Mouse (Mus musculus) cerebellum, adult (tissue): ENCODE data around the gene Tymp.
A peak's percentile ranks its signal among the peaks of the same experiment; 100 is the strongest.

Source experiments
- ATAC-seq: cut with Nextera tagmentation; 2 replicates; pipeline ENCODE4 v1.9.2; 2017; ENCODE audit warnings: mild to moderate bottlenecking, moderate library complexity, mixed read lengths; ENCODE audit not compliant: insufficient number of reproducible peaks, low FRiP score, low TSS enrichment

The Tymp gene

DNA sequence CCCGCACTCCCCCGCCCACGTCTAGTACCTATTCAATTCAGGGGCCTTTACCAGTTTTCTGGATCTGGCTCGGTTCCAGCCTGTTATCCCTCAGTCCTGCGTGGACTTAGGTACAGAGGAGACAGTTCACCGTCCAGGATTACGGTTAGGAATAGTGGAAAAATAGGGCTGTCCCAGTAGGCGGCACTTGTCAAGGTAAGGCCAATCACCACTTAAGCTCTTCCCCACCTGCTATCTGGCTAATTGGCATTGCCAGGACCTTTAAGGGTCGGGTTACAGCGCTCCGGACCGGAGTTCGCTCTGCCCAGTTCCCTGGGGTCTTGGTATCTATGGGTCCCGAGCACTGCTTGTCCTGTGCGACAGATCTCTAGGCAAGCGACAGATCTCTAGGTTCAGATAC is at the start of gene Tymp:
Tymp (minus strand) TSS at position 83 of the 400 bp plus-strand sequence.
- no peak for ATAC-seq

DNA sequence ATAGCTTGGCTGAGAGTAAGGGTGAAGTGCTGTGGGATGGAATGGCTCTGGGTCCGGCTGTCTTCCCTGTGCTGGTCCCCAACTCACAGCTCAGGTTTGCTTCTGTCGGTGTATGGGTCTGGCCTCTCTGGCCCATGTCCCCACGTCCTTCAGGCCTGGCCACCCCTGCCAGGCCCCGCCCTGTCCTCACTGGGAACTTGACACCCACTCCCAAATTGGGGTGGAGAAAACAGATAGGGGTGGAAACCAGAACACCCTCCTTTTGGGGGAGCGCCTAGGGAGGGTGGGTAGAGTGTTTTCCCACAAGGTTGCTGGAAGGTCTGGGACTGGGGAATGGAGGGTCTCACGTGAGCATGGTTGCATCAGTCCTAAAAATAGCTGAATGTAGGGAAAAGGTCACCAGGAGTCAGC is 48.9 kb upstream of the Tymp start, which contains the start of gene Cpt1b:
Cpt1b (minus strand) TSS at position 153 of the 411 bp plus-strand sequence.
- ATAC-seq, result no peak

DNA sequence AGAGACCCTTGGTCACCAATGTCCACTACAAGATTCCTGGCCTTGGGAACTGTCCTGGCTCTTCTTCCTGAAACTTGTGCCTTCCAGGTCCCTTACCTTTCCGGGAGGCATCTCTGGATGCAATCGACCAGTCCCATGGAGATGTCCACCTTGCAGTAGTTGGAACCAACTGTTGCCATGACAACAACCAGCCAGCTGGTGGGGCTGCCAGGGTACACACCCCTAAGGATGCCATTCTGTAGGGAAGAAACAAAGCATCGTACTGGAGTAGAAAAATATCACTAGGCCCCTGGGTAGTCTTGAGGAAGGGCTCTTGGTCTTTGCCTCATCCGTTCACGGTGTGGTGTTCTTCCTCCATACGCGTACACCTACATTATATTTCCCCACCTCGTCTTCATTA is 47.8 kb upstream of the Tymp start:
- no peak for ATAC-seq

DNA sequence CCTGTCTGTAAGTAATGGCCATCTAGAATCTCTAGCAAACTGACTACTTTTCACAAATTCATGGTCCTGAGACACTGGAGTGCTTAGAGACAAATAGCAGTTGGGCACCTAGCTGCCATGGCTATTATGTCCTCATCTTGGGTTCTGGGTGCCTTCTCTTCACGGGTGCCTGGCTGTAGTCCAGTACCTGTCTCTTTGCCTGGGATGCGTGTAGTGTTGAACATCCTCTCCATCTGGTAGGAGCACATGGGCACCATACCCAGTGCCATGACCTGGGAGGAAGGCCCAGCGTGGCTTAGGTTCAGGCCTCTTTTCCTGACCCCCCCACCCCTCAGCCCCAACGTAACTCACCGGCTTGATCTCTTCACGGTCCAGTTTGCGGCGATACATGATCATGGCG is 45.1 kb upstream of the Tymp start:
- ATAC-seq, result no peak

DNA sequence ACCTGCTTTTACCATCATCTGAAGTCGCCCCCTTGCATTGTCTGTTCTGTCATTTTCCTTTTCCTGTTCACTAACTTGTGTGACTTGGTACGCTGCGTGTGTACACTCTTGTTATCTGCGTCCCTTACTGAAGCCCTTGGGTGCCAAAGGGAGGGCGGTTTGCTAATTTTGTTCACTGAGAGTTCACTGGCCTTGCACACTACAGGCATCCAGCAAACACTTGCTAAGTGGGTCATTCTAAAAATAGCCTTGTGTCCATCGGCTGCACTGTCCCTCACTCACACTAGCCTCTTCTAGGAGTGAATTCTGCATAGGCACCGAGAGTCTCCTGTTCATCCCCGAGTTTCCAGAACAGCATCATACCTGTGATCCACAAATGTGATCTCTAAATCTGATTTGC is 38.4 kb upstream of the Tymp start:
- ATAC-seq, result no peak; the same call in 1 of the 2 replicates

DNA sequence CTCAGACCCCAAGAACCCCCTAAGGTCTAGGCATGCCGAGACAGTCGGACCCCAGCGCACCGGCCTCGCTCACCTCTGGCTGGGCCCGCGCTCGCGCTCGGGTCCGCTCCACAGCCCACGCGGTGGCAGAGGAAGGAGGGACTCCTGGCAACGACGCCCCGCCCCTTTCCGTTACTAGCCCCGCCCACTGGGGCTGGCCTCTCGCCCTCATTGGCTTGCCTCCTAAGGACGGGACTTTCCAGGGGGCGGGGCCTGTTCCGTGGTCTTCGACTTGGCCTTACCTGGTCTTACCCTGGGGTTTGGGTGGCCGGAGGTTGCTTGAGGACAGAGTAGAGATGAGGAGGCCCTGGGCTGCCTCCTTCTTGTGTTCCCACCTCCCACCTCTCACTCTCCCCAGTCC is 33.3 kb upstream of the Tymp start, which contains the start of gene Syce3:
Syce3 (minus strand) TSS at position 386 of the 400 bp plus-strand sequence.
- ATAC-seq, result no peak

DNA sequence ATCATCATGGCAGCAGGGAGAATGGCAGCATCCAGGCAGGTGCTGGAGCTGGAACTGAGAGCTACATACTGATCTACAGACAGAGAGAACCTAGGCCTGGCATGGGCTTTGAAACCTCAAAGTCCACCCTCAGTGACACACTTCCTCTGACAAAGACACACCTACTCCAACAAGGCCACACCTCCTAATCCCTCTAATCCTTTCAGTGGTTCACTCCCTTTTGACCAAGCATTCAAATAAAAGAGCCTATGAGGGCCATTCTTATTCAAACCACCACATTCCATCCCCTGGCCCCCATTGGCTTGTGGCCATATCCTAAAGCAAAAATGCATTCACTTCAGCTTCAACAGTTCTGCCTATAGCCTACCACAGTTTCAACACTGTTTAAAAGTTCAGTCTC is 29.9 kb upstream of the Tymp start:
- no peak for ATAC-seq

DNA sequence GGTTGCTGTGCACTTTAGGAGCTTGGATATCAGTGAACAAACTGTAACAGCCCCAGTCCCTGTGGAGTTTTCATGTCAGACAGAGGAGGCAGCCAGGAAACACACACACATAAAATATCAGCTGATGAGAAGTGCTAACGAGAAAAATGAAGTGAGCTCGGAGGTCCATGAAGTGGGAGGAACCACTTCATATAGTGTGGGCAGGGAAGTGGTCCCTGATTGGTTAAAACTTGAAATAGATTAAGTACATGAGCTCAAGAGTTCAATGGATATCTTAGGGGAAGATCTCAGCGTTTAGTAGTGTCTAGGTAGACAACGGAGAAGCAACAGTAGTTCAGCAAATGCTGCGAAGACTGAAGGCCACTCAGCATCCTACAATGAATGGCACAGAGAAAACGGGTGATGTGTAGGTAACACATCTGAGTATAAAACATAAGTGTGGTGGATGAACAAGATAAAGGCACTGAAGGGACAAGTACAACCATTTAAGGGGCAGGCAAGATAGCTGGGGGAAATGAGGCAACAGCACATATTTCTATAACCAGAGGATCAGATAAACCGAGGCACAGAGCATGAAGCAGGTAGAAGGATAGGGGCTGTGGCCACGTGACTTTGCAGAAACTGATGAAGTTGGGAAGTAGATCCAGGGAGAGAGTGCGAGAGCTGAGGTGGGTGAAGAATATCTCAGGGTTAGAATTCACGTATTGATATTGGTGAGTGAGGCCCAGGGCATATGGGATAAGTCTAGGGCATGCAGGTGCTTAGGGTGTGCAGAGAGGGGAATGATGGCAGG is 28.2 kb upstream of the Tymp start:
- ATAC-seq, result no peak

DNA sequence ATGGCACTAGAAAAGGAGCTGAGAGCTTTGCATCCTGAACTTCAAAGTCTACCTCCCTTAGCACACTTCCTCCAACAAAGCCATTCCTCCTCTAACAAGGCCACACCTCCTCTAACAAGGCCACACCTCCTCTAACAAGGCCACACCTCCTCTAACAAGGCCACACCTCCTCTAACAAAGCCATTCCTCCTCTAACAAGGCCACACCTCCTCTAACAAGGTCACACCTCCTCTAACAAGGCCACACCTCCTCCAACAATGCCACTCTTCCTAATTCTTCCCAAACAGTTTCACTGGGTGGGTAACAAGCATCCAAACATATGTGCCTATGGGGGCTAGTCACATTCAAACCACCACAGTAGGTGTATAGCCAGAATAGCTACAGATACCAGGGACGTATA is 25.6 kb upstream of the Tymp start:
- ATAC-seq, result no peak

DNA sequence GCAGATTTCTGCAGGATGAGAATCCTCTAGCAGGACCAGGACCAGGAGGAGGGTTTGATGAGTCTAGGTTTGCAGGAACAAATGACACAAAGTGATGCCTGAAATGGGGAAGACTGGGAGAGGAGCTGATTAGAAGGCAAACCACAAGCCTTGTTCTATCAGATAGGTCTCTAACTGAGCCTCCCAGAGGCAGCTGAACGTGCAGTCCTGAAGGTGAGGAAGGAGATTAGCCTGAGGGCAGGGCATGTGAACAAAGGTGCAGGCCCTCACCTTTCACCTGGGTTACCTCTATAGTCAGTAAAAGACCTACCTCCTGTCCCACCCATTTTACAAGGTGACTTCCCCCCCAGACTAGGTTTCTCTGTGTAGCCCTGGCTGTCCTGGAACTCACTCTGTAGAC is 22.9 kb upstream of the Tymp start:
- ATAC-seq, result no peak

DNA sequence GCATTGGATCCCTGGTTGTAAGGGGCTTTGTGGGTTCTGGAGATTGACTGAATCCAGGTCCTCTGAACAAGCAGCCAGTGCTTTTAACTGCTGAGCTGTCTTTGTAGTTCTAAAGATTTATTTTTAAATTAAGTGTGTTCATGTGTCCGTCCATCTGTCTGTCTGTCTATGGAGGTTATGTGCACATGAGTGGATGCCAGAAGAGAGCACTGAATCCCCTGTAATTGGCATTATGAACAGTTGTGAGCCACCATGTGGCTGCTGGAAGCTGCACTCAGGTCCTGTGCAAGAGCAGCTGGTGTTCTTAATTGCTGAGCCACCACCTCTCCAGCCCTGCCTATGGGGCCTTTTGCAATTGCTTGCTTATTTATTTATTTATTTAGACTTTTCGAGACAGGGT is 21.3 kb upstream of the Tymp start:
- no peak for ATAC-seq

DNA sequence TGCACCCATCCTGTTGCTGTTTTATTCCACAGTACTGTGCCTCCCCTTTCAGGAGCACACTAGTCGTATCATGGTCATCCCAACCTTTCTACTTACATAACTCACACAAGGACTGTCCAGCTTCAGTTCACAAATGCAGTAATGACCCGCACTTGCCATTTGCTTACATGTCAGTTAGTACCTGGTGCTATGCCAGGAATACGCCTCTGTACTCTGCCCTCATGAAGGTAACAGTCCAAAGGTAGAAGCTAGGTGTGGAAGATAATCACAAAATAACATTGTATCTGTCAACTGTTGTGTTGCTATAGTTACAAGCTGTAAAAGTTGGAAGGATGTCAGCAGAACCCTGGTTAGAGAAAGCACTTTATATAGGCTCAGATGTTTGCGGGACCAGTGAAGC is 20.0 kb upstream of the Tymp start:
- no peak for ATAC-seq

DNA sequence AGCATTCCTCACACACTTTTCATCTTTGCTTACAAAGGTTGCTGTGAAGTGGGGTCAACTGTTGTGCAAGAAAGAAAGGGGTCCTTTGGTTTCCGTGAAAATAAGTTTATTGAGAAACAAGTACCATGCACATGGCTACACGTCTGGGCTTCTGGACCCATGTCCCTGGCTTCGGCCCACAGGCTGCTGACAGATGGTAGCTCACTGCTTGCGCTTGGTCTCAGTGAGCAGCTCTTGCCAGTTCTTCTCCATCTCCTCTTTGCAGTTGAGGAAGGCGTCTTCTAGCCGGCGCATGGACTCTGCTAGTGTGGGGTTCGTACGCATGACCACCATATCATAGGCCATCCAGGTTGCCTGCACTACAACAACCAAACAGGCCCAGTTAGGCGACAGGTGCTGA is 13.2 kb upstream of the Tymp start:
- no peak for ATAC-seq

DNA sequence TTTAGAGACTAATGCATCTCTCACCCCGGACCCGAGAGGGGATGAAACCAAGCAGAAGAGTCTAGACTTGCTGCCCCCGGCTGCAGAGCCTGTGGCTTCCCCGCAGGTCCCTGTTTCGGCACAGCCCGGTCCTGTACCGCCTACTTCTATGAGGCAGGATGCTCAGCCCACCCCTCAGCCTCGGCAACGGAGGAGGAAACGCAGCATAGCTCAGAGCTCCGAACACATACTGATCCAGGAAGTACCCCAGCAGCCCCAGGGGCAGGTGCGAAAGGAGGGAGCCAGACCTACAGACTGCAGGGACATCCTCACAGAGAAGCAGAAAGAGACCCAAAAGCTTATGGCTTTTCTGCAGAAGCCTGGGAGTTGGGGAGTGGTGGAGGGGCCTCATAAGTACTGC is 10.3 kb upstream of the Tymp start:
- ATAC-seq, result no peak

DNA sequence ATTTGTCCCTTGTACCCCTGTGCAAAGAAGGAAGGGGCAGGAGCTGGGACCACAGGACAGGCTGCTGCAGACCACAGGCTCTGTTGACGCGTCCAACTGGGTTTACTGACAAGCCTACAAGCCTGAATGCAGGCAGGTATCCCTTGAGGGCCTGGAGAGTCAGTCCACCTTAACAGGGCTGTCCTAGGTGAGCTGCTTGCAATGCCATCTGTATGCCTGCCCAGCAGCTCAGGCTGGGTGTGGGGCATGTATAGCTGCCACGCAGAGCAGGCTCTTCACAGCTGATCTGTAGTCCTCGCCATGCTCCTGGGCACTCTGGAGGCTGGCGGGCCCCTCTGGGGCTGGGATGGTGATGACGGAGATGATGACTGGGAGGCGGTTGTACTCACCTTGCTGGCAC is 7.8 kb upstream of the Tymp start, which contains the start of gene Klhdc7b:
Klhdc7b (plus strand) TSS at position 301 of the 400 bp plus-strand sequence.
- no peak for ATAC-seq

DNA sequence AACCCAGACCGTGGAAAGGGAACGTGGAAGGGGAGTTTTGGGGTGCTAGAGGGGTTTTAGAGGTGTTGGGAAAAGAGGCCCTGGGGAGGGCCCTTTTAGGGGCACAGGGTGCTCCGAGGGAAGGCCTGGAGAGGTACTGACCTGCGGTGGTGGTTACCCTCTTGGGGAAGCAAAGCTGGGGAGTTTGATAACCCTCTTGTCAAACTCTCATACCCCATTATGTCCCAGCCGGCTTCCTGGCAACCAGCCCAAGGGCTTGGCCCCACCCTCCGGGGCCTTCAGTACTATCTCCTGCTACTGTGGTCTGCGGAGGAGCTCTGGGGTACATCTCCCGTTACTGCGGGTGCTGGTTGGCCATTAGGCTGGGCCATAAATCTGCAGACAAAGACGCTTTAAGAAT is 2.6 kb upstream of the Tymp start:
- no peak for ATAC-seq

DNA sequence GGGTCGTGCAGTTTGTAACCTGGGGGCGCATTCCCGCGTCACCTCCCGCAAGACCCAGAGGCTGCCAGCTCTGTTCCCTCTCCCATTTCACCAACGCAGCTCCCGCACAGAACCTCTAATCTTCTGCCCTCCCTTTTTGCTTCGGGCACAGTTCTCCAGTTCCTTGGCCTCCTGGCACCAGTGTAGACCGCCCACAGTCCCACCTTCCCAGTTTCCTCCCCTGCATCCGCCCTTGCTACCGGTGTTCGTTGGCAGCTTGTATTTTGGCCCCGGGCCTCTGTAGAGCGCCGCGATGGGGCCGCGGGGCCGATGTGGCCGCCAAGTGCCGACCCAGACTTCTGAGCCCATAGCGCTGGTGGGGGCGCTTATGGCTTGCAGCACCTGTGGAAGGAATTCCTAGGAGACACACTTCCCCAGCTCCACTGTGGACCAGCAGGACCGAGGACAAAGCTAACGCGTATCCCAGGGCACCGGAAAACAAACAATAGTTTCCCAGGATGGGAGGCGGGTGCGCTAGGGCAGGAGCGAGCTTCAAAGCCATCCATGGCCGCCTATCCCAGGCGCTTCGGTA is 2.1 kb upstream of the Tymp start, which contains the start of gene Odf3b:
Odf3b (minus strand) TSS at position 452 of the 571 bp plus-strand sequence.
- peak; percentile 59; the same call in 1 of the 2 replicates for ATAC-seq

DNA sequence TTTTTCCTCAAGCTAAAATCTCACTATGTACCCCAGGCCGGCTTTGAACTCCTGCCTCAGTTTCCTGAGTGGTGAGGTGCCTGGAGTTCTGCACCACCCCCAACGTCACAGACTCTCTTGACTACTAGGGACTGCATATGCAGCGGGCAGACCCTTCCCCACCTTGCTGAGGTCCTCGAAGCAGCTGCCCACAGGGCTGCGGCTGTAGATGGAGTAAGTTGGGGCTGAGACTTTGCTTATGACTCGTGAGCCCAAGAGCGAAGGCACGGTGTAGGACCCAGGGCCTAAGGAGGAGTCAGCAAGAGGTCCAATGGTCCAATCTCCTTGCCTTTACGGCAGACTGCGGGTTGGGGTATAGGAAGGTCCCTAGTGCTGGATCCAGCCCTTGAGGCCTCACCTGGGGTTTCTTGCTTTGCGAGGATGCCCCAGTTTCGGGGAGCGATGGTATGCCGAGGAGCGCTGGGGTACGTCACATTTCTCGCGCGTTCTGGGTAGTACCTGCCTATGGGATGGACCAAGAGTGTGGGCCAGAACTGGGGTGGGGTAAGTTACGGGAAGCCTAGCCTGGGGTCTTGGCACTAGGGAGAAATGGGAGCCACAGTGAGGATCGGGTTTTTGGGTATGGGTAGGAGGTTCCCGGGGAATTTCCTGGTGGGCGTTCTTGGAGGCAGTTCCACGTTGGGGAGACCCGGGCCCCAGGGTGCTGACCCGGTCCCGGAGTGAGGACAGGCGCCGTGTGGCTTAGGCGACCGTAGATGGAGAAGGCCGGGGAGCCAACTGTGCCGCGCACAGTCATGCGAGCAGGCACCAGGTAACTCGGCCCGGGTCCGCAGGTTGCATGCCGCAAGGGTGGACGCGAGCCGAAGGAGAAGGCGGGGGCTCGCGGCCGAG is 1.3 kb upstream of the Tymp start:
- ATAC-seq, result peak; percentile 18; the same call in 1 of the 2 replicates

DNA sequence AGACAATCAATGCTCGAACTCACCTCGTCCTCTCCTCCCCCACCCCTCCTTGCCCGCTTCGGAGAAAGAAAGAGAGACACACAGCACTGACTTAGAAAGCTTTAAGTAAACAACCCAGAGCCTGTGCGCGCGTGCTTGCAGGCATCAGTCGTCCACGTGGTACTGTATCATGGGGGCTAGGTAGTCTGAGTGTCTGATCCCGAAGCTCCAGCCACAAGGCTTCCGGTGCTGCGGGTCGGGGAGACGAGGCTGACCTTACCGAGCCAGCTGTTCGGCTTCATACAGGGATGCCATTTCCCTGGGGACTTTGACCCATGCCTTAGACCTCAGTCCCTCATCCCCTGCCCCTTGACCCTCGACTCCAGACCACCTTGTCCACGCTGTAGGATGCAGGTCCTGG is 523 bp upstream of the Tymp start:
- ATAC-seq, result no peak

DNA sequence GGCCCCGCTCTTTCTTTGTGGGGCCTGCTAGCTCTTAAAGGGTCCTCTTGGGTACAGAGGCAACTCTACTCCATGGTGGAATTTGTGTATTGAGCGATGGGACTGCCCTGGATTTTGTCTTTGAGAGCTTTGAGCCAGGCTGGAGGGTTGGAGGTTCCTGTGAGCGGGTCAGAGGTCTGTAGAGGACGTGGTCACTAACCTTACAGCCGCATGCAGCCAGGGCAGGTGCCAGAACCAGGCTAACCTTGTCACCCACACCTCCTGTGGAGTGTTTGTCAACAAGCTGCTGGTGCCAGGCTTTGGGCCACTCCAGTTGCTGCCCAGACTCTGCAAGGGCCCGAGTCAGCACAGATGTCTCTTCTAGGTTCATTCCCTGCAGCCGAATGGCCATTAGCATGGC is 799 bp downstream of the Tymp start:
- ATAC-seq, result no peak
